Mouse (Mus musculus) skeletal muscle tissue, adult 2 months (tissue): Measurements from ENCODE around the gene Eln.

Source experiments
- DNase-seq: peaks from one replicate; pipeline ENCODE4 v3.0.0-alpha.2; 2012; ENCODE audit warnings: low read depth, low spot score

The Eln gene

GRCm38 (mm10) chr5:134684398-134684797 lies 62.7 kb downstream of the Eln start:
- no peak for DNase-seq

- DNase-seq: no peak
Observed at GRCm38 (mm10) chr5:134683813-134684212, 63.3 kb downstream of the Eln start.

- peak; percentile 42 for DNase-seq
Observed at GRCm38 (mm10) chr5:134680238-134680637, 66.9 kb downstream of the Eln start.

- DNase-seq: peak; percentile 38
Observed at GRCm38 (mm10) chr5:134678827-134679546, 68.1 kb downstream of the Eln start.

GRCm38 (mm10) chr5:134678031-134678430 lies 69.1 kb downstream of the Eln start:
- DNase-seq: peak; percentile 66

- DNase-seq: no peak
Observed at GRCm38 (mm10) chr5:134677491-134677890, 69.6 kb downstream of the Eln start.

- DNase-seq: peak; percentile 86
Observed at GRCm38 (mm10) chr5:134675956-134676759, 71.0 kb downstream of the Eln start.

- DNase-seq: no peak
Observed at GRCm38 (mm10) chr5:134674977-134675376, 72.1 kb downstream of the Eln start.

GRCm38 (mm10) chr5:134672611-134673010 lies 74.5 kb downstream of the Eln start:
- no peak for DNase-seq

GRCm38 (mm10) chr5:134672198-134672516 lies 75.0 kb downstream of the Eln start:
- DNase-seq: no peak

GRCm38 (mm10) chr5:134671335-134672197 lies 75.6 kb downstream of the Eln start:
- no peak for DNase-seq

- no peak for DNase-seq
Observed at GRCm38 (mm10) chr5:134669001-134669708, 78.0 kb downstream of the Eln start.

GRCm38 (mm10) chr5:134668495-134668894 lies 78.6 kb downstream of the Eln start:
- no peak for DNase-seq

- DNase-seq: no peak
Observed at GRCm38 (mm10) chr5:134656708-134657107, 90.4 kb downstream of the Eln start.
